Mouse (Mus musculus) embryo, embryonic 11 days (tissue): ENCODE measurements around the gene Acnat1.
"Not testable (repeated sequence)": the region's sequence is repeated elsewhere in the genome, so short reads cannot be mapped to it uniquely, and the experiment has no call there.

Source experiments
- DNase-seq: peaks from one replicate; pipeline ENCODE4 v3.0.0-alpha.2; 2015

Acnat1 gene

GRCm38 (mm10) chr4:49451848-49452551 is 21.7 kb downstream of the Acnat1 start:
- DNase-seq: no peak

- DNase-seq: not testable (repeated sequence)
Measured at GRCm38 (mm10) chr4:49451133-49451847, 22.4 kb downstream of the Acnat1 start.

GRCm38 (mm10) chr4:49436968-49437367 is 36.7 kb downstream of the Acnat1 start:
- DNase-seq: not testable (repeated sequence)

DNA sequence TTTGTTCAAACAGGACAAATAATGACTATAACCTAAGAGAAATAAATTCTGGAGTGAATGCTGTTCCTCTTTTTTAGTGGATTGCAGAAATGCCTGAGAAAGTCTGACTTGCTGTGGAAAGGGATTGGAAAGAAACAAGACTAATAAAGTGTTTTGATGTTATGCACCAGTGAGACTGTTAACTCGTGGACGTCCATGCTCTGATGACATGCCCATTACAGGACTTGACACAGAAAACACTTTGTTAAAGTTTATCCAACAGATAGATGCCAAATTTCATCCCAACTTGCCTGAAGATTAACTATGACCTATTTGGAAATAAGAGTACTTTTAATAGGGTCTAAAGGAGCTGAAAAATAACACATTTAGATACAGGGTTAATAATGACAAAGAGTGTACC is 63.6 kb downstream of the Acnat1 start:
- not testable (repeated sequence) for DNase-seq

DNA sequence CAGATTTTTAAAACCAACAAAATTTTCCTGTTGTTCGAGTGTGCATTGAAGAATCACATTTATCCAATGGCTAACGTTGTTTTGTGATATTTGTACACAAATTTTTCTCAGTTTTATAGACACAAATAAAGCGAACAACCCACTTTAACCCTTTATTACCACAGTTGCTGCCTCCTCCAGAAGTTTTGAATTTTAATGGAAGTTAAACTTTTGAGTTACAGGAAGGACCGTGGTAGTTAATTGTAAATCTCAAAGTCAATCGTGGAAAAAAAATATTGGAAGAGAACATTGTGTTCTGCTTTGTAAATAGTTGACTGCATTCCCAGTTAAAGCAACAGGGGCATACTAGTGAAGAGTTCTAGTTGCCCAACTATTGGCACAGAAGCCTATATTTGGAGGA is 65.8 kb downstream of the Acnat1 start, which contains the start of gene Acnat2:
Gene Acnat2, minus strand, starts transcription at position 195 of the 400 bp plus-strand sequence.
- not testable (repeated sequence) for DNase-seq
